Mouse (Mus musculus) layer of hippocampus, postnatal 14 days (tissue): ENCODE results near the gene Hsd3b2. TPM values are rescaled to one million over a fixed set of nuclear protein-coding genes. Genes with fewer than 3 reads are reported as not detected.
A peak's percentile ranks its signal among the peaks of the same experiment; 100 is the strongest.
"Not testable (repeated sequence)": the region's sequence is repeated elsewhere in the genome, so short reads cannot be mapped to it uniquely, and the experiment has no call there.

Experiments
- DNase-seq, 2 experiments: peaks; one replicate each; pipeline ENCODE4 v3.0.0; 2021 to 2022; ENCODE audit warnings: low spot score in 2 of 2, mixed read lengths in 1 of 2
- long read RNA-seq, 2 experiments: library from polyadenylated mRNA; stranded (forward); transcript quantifications; one replicate each; pipeline ENCODE4 v2.0.0; 2021
- total RNA-seq, 2 experiments: library from RNA; stranded (reverse); gene quantifications; 2 replicates each; pipeline ENCODE4 v1.2.3; 2021

Hsd3b2 gene
- total RNA-seq, result under 1 TPM in 1 of 2 experiments, not detected in 1; 0.09 TPM
- long read RNA-seq, experiment 1, result 0 reads
- long read RNA-seq, experiment 2, result 0 reads

DNA sequence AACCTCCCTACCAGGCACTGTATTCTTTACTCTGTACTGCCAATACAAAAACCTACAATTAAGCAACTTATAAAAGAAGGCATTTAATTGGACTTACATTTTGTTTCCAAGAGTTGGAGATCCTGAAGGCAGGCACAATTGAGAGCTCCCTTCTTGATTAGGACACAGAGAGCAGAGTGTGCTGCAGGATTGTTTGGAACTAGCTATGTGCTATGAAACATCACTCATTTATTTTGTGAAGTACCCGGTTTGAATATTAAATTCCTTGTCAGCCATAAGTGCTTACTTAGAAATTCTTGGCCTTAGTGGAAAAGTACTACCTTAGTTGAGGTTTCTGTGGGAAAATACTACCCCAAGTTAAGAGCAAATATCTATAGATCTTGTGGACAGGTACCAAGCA lies at the start of gene Hsd3b2:
Gene Hsd3b2 (minus strand): TSS at position 168 of the 400 bp plus-strand sequence.
- DNase-seq, result no peak

DNA sequence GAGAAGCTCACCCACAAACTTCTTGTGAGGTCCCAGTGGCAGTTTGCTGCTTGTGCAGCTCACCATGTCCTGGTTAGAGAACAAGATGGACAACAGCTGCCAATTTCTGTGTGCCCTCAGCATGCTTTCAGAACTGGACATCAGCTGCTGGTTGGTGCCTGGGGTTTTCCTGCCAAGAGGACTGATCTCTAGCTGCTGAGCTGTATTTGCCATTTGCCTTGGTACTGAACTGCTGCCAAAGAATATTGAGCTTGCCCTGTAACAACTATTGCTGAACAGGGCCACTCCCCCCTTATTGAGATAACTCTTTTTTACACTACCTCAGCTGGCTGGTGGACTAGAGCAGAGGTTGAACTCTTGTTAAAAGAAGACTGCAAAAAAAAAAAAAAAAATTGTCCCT lies 39.8 kb upstream of the Hsd3b2 start:
- no peak for DNase-seq

DNA sequence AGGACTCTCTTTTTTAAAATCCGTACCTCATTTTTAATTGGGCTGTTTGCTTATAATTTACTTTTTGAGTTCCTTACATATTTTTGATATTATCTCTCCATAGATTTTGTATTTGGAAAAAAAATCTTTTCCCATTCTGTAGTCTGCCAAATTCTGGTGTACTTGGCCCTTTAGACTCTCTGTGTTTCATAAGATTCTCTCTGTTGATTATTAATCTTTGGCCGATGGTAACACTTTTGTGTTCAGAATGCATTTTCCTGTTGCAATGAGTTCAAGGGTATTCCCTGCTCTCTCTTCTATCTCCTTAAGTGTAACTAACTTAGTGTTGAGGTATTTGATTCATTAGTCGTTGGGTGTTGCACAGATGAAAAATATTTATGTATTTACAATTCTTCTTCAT lies 32.5 kb upstream of the Hsd3b2 start:
- DNase-seq, result no peak

DNA sequence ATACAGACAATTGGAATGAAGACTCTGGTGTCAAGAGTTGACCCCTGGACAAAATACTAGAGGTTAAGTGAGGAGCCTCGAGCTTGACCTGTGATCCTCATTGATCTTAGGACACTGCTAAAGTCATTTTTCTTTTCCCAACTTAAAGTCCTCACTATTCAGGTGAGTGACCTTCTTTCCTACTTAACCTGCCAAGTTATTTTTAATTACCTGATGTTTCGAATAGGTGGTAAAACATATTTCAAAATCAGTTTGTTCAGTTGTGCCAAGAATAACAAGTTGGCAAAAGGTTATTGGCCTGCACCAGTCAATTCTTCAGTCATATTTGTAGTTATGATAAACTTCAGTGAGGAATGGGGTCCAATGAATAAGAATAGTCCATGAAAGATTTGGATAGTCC lies 27.8 kb upstream of the Hsd3b2 start:
- DNase-seq, result no peak

DNA sequence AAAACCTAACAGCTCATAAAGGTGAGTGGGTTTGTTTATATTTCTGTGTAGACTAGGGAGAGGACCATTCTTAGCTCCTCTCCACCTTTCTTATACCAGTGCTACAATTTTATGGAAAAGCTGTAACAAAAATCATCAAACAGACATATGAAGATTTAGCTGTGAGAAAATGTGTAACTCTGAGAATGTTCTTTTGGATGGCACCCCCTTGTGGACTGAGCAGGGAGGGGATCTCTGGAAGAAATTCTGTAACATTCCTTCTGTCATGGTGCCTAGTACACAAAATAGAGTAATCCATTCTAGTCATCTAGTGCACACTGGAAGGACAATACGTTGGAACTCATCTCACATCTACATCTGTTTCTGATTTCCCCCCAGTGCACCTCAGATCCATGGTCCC lies 16.7 kb upstream of the Hsd3b2 start:
- not testable (repeated sequence) for DNase-seq

DNA sequence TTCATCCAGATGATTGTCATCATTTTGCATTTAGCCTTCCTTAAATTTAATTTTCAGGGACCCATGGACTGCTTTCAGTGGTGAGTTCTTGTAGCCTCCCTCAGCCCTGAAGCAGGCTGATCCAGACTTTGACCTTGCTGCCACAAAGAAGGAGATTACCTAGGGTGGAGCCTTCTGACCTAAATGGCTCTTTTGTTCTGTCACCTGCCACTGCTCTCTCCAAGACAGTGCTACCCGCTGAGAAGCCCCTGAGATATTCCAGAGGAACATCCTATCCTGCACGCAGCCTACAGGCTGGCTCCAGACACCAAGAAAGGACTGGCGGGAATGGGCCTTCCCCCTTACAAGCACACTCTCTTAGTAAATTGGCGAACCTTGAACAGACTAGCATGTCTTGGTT lies 10.0 kb upstream of the Hsd3b2 start:
- no peak for DNase-seq

DNA sequence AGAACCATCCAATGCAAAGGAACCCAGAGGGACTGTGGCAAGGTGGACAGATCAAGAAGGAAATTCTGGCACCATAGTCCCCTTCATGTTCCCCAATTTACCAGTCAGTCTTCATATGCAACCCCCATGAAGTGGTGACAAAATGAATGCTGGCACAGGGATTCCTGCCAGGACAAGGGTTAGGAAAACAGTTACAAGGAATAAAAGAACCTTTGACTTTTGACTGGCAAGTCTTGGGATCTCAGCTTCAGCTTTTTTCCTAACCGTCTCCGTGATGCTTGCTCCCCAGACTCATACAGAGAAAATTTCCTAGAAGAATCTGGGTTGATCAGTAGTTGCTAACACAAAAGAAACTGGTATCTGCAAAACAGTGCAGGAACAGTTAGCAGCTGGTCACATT lies 9.4 kb upstream of the Hsd3b2 start:
- no peak for DNase-seq

DNA sequence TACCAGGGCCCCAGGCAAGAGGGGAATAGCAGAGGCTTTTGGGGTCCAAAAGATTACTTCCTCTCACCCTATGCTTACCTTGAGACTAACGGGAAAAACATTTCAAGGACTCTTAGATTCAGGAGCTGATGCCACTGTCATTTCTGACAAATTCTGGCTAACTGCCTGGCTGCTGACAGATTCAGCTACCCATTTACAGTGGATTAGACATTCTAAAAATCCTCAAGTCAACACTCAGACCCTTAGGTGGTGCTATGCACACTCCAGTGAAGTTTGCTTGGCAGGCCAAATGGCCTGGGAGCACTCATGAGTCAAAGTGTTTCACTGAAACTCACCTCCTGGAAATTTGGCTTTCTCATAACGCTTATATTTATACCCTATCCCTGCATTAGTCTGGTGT lies 1.9 kb upstream of the Hsd3b2 start:
- peak in 1 of 2 experiments; percentile 9 for DNase-seq

DNA sequence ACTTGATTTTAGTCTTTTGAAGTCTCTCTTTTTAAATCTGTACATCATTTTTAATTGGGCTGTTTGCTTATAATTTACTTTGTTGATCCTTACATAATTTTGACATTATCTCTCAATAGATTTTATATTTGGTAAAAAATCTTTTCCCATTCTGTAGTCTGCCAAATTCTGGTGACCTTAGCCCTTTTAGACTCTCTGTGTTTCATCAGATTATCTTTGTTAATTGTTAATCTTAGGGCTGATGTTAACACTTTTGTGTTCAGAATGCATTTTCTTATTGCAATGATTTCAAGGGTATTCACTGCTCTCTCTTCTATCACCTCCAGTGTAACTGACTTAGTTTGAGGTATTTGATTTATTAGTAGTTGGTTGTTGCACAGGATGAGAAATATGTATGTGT lies 3.6 kb downstream of the Hsd3b2 start:
- no peak for DNase-seq

DNA sequence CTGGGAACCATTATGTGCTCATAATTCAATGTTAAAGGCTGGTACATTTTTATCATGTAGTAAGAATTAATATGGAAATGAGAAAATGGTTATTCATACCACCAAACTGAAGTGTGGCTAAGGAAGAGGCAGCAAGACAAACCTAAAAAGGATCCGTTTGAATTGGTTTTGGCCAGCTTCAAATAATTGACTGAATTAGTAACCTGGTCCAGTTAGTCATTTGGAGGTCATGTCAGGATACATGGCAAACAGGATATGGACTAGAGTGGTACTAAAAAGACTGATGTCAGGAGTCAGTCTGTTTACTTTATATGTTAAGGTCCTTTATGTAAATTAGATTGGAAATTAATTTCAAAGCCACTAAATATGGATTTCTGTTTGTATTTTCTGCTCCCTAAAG lies 41.9 kb downstream of the Hsd3b2 start:
- no peak for DNase-seq

DNA sequence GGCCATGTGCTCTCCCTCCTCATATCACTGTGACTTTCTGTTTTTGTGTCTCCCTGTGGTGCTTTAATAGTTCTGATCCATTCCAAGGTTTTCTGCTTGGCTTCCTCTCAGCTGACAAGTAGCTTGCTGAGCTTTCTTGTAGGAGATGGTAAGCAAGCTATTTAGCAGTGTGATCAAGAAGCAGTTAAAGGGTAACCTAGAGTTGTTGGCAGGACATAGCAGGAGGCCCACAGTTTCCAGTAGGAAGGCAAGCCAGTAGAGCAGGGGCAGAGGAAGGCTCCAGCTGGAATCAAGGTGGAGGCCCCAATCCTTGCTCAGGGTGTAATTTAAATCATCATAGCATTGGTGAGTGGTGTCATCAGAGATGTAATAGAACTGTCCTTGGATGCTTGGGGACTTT lies 43.6 kb downstream of the Hsd3b2 start:
- DNase-seq, result no peak

Other genes with a start within 250 kb of the Hsd3b2 start
- not detected for gene Hsd3b4, start 214.0 kb downstream of the Hsd3b2 start, total RNA-seq
- not detected for gene Gm10681, start 135.7 kb downstream of the Hsd3b2 start, total RNA-seq
- gene Hsd3b5, start 94.3 kb downstream of the Hsd3b2 start, total RNA-seq, result not detected
- not detected for gene Hsd3b3, start 38.6 kb upstream of the Hsd3b2 start, total RNA-seq
- not detected for gene Hsd3b6, start 89.9 kb upstream of the Hsd3b2 start, total RNA-seq
- not detected for gene Hsd3b1, start 135.3 kb upstream of the Hsd3b2 start, total RNA-seq
- not detected for gene Hao2, start 168.7 kb upstream of the Hsd3b2 start, total RNA-seq